Mouse (Mus musculus) lung, embryonic 14.5 days (tissue): ENCODE data around the gene Lamp2. TPM values are rescaled to one million over a fixed set of nuclear protein-coding genes. Genes with fewer than 3 reads are reported as not detected.

ENCODE experiments used
- ATAC-seq: fragments of 200-750 bp; cut with Nextera tagmentation; 2 replicates; pipeline ENCODE4 v1.8.0; 2017; ENCODE audit warnings: mild to moderate bottlenecking, moderate TSS enrichment, moderate library complexity; ENCODE audit not compliant: insufficient read depth
- DNase-seq: peaks from one replicate; pipeline ENCODE4 v3.0.0-alpha.2; 2015
- H3K27ac ChIP-seq: fragments of 300-500 bp; sonication (generic); 2 replicates; pipeline ENCODE4 v1.5.1; 2014; ENCODE audit warnings: low read depth, mild to moderate bottlenecking, moderate library complexity
- H3K27me3 ChIP-seq: fragments of 300-500 bp; sonication (generic); 2 replicates; pipeline ENCODE4 v1.6.1; 2014; ENCODE audit warnings: low read length, control low read depth; ENCODE audit not compliant: insufficient read depth
- H3K36me3 ChIP-seq: fragments of 300-500 bp; sonication (generic); 2 replicates; pipeline ENCODE4 v1.6.1; 2014; ENCODE audit warnings: control low read depth; ENCODE audit not compliant: insufficient read depth
- H3K4me1 ChIP-seq: fragments of 300-500 bp; sonication (generic); 2 replicates; pipeline ENCODE4 v1.6.1; 2014; ENCODE audit warnings: antibody characterized with exemption, control low read depth; ENCODE audit not compliant: insufficient read depth
- H3K4me2 ChIP-seq: fragments of 300-500 bp; sonication (generic); 2 replicates; pipeline ENCODE4 v1.6.1; 2014; ENCODE audit warnings: mild to moderate bottlenecking
- H3K4me3 ChIP-seq: fragments of 300-500 bp; sonication (generic); 2 replicates; pipeline ENCODE4 v1.5.1; 2014; ENCODE audit warnings: low read depth, low read length
- H3K9ac ChIP-seq: fragments of 300-500 bp; sonication (generic); 2 replicates; pipeline ENCODE4 v1.6.1; 2014
- H3K9me3 ChIP-seq: fragments of 300-500 bp; sonication (generic); 2 replicates; pipeline ENCODE4 v1.6.1; 2016; ENCODE audit warnings: low read depth, low read length, control low read depth
- CTCF ChIP-seq: IDR thresholded peaks from 2 replicates; pipeline ENCODE4 v1.5.1; 2016; ENCODE audit warnings: antibody characterized with exemption, low read depth
- WGBS: fragments of 180-500 bp; shearing (Covaris S2); extraction: QIAGEN DNeasy Blood & Tissue Kit; methylation state at CpG from one replicate; pipeline ENCODE4 v1.1.7; 2014; 5-methylcytosine and 5-hydroxymethylcytosine counted together
- polyA plus RNA-seq: library from polyadenylated mRNA; unstranded; fragments of >200 nt; fragmentation: Nextera tagmentation; extraction: Ambion mirVana; gene quantifications from 2 replicates; pipeline ENCODE4 v1.2.1, GENCODE M21; 2014

Gene Lamp2
- polyA plus RNA-seq, 1 experiment from 2014 or later = 143 TPM

- no peak for ATAC-seq
- WGBS = 72% methylated on average over 3 of the region's 3 CpGs
Measured at GRCm38 (mm10) chrX:38428818-38429440, 27.3 kb downstream of the Lamp2 start.

GRCm38 (mm10) chrX:38426043-38426442, 30.2 kb downstream of the Lamp2 start:
- H3K4me3 ChIP-seq = no peak overlapping the region
- no peak overlapping the region for H3K9ac ChIP-seq
- H3K27me3 ChIP-seq = no peaks in the 10 kb centered on the region
- no peaks in the 10 kb centered on the region for H3K4me1 ChIP-seq
- H3K36me3 ChIP-seq = 0 out of 2 replicates have a peak, but pooled peaks cover 45% of the 10 kb centered on the region
- no peak for DNase-seq
- no peak overlapping the region for H3K4me2 ChIP-seq
- no peak overlapping the region for H3K27ac ChIP-seq
- no peak for TF ChIP-seq CTCF
- no peaks in the 10 kb centered on the region for H3K9me3 ChIP-seq
- WGBS = 83% methylated on average over 1 of the region's 1 CpGs
- ATAC-seq = no peak

More at GRCm38 (mm10) chrX:38428818-38429440, 27.3 kb downstream of the Lamp2 start:
- Histone ChIP-seq H3K4me1 (no peaks in the 10 kb centered on the region), H3K4me2 (no peak overlapping the region), H3K27ac (no peak overlapping the region), H3K36me3 (0 out of 2 replicates have a peak, but pooled peaks cover 38% of the 10 kb centered on the region), H3K27me3 (no peaks in the 10 kb centered on the region), H3K9ac (no peak overlapping the region), H3K9me3 (no peaks in the 10 kb centered on the region), H3K4me3 (no peak overlapping the region)
- no peak for TF ChIP-seq CTCF
- no peak for DNase-seq

GRCm38 (mm10) chrX:38423096-38423495, 33.2 kb downstream of the Lamp2 start:
- DNase-seq = no peak
- no peak for TF ChIP-seq CTCF
- 0 out of 2 replicates have a peak, but pooled peaks cover 27% of the 10 kb centered on the region for H3K36me3 ChIP-seq
- 75% methylated on average over 3 of the region's 3 CpGs for WGBS
- H3K27ac ChIP-seq = no peak overlapping the region
- H3K9ac ChIP-seq = no peak overlapping the region
- no peak overlapping the region for H3K4me3 ChIP-seq
- H3K27me3 ChIP-seq = no peaks in the 10 kb centered on the region
- ATAC-seq = no peak
- H3K4me2 ChIP-seq = no peak overlapping the region
- H3K9me3 ChIP-seq = no peaks in the 10 kb centered on the region
- H3K4me1 ChIP-seq = no peaks in the 10 kb centered on the region

GRCm38 (mm10) chrX:38422396-38422795, 33.9 kb downstream of the Lamp2 start:
- no peak overlapping the region for H3K27ac ChIP-seq
- H3K36me3 ChIP-seq = 0 out of 2 replicates have a peak, but pooled peaks cover 25% of the 10 kb centered on the region
- H3K9me3 ChIP-seq = no peaks in the 10 kb centered on the region
- ATAC-seq = no peak
- no peak for DNase-seq
- 71% methylated on average over 3 of the region's 3 CpGs for WGBS
- no peak overlapping the region for H3K9ac ChIP-seq
- H3K27me3 ChIP-seq = no peaks in the 10 kb centered on the region
- H3K4me3 ChIP-seq = no peak overlapping the region
- H3K4me2 ChIP-seq = no peak overlapping the region
- TF ChIP-seq CTCF = no peak
- H3K4me1 ChIP-seq = no peaks in the 10 kb centered on the region

- Histone ChIP-seq H3K4me2 (no peak overlapping the region), H3K36me3 (no peaks in the 10 kb centered on the region), H3K9me3 (no peaks in the 10 kb centered on the region), H3K4me3 (no peak overlapping the region), H3K27ac (no peak overlapping the region), H3K4me1 (no peaks in the 10 kb centered on the region), H3K27me3 (no peaks in the 10 kb centered on the region), H3K9ac (no peak overlapping the region)
- 76% methylated on average over 3 of the region's 3 CpGs for WGBS
- no peak for TF ChIP-seq CTCF
- ATAC-seq (no peak), DNase-seq (no peak)
Measured at GRCm38 (mm10) chrX:38403879-38404278, 52.4 kb downstream of the Lamp2 start.

- no peak overlapping the region for H3K9ac ChIP-seq
- no peak overlapping the region for H3K27ac ChIP-seq
- no peak overlapping the region for H3K4me3 ChIP-seq
- 75% methylated on average over 5 of the region's 5 CpGs for WGBS
- H3K27me3 ChIP-seq = no peaks in the 10 kb centered on the region
- H3K9me3 ChIP-seq = no peaks in the 10 kb centered on the region
- H3K4me1 ChIP-seq = no peaks in the 10 kb centered on the region
- ATAC-seq (no peak), DNase-seq (no peak)
- no peak for TF ChIP-seq CTCF
- H3K4me2 ChIP-seq = no peak overlapping the region
- no peaks in the 10 kb centered on the region for H3K36me3 ChIP-seq
Measured at GRCm38 (mm10) chrX:38402981-38403380, 53.3 kb downstream of the Lamp2 start.

GRCm38 (mm10) chrX:38402004-38402403, 54.2 kb downstream of the Lamp2 start:
- no peaks in the 10 kb centered on the region for H3K9me3 ChIP-seq
- H3K27ac ChIP-seq = no peak overlapping the region
- no peak overlapping the region for H3K4me2 ChIP-seq
- no peaks in the 10 kb centered on the region for H3K36me3 ChIP-seq
- WGBS = 39% methylated on average over 6 of the region's 6 CpGs
- no peaks in the 10 kb centered on the region for H3K4me1 ChIP-seq
- H3K9ac ChIP-seq = no peak overlapping the region
- no peak for TF ChIP-seq CTCF
- peak; percentile 57 for DNase-seq
- ATAC-seq = no peak
- H3K27me3 ChIP-seq = no peaks in the 10 kb centered on the region
- H3K4me3 ChIP-seq = no peak overlapping the region

GRCm38 (mm10) chrX:38400616-38401015, 55.6 kb downstream of the Lamp2 start:
- Histone ChIP-seq H3K4me2 (no peak overlapping the region), H3K27me3 (no peaks in the 10 kb centered on the region), H3K36me3 (no peaks in the 10 kb centered on the region), H3K4me1 (no peaks in the 10 kb centered on the region), H3K27ac (no peak overlapping the region), H3K4me3 (no peak overlapping the region), H3K9me3 (no peaks in the 10 kb centered on the region), H3K9ac (no peak overlapping the region)
- TF ChIP-seq CTCF = no peak
- 71% methylated on average over 3 of the region's 3 CpGs for WGBS
- DNase-seq (no peak), ATAC-seq (no peak)
